Mouse (Mus musculus) midbrain, postnatal 0 days (tissue): ENCODE measurements around the gene Ccdc6. TPM values are rescaled to one million over a fixed set of nuclear protein-coding genes. Genes with fewer than 3 reads are reported as not detected.
A peak's percentile ranks its signal among the peaks of the same experiment; 100 is the strongest.

Source experiments
- ATAC-seq: fragments of 200-750 bp; cut with Nextera tagmentation; 2 replicates; pipeline ENCODE4 v1.8.0; 2017; ENCODE audit warnings: moderate number of reproducible peaks, mild to moderate bottlenecking, moderate TSS enrichment, moderate library complexity; ENCODE audit not compliant: low FRiP score
- DNase-seq: peaks from one replicate; pipeline ENCODE4 v3.0.0-alpha.2; 2015; ENCODE audit warnings: low spot score
- H3K27ac ChIP-seq: fragments of 300-500 bp; sonication (generic); 2 replicates; pipeline ENCODE4 v1.5.1; 2014; ENCODE audit warnings: low read depth, mild to moderate bottlenecking, low read length, mixed read lengths
- H3K27me3 ChIP-seq: fragments of 300-500 bp; sonication (generic); 2 replicates; pipeline ENCODE4 v1.6.1; 2014; ENCODE audit warnings: low read length, control low read depth, mixed read lengths; ENCODE audit not compliant: insufficient read depth
- H3K36me3 ChIP-seq: fragments of 300-500 bp; sonication (generic); 2 replicates; pipeline ENCODE4 v1.6.1; 2014; ENCODE audit warnings: low read length, control low read depth, mixed read lengths; ENCODE audit not compliant: insufficient read depth
- H3K4me1 ChIP-seq: fragments of 300-500 bp; sonication (generic); 2 replicates; pipeline ENCODE4 v1.6.1; 2014; ENCODE audit warnings: mild to moderate bottlenecking, control low read depth, antibody characterized with exemption, low read length, mixed read lengths; ENCODE audit not compliant: insufficient read depth
- H3K4me2 ChIP-seq: fragments of 300-500 bp; sonication (generic); 2 replicates; pipeline ENCODE4 v1.6.1; 2014; ENCODE audit warnings: low read depth, mild to moderate bottlenecking, low read length, mixed read lengths; ENCODE audit not compliant: poor library complexity, severe bottlenecking
- H3K4me3 ChIP-seq: fragments of 300-500 bp; sonication (generic); 2 replicates; pipeline ENCODE4 v1.5.1; 2014; ENCODE audit warnings: low read depth, mild to moderate bottlenecking, low read length, moderate library complexity
- H3K9ac ChIP-seq: fragments of 300-500 bp; sonication (generic); replicated peaks from 2 replicates; pipeline ENCODE4 v1.6.1; 2014; ENCODE audit warnings: mild to moderate bottlenecking, low read length, moderate library complexity, mixed read lengths; ENCODE audit not compliant: poor library complexity, severe bottlenecking
- H3K9me3 ChIP-seq: fragments of 300-500 bp; sonication (generic); 2 replicates; pipeline ENCODE4 v1.6.1; 2016; ENCODE audit warnings: low read length, control low read depth
- CTCF ChIP-seq: IDR thresholded peaks from 2 replicates; pipeline ENCODE4 v1.5.1; 2016; ENCODE audit warnings: antibody characterized with exemption, mild to moderate bottlenecking
- WGBS: fragments of 180-500 bp; shearing (Covaris S2); extraction: QIAGEN DNeasy Blood & Tissue Kit; methylation state at CpG from one replicate; pipeline ENCODE4 v1.1.7; 2014; 5-methylcytosine and 5-hydroxymethylcytosine counted together
- polyA plus RNA-seq: library from polyadenylated mRNA; unstranded; fragments of >200 nt; fragmentation: Nextera tagmentation; extraction: Ambion mirVana; gene quantifications from 2 replicates; pipeline ENCODE4 v1.2.1, GENCODE M21; 2015
- total RNA-seq: library from RNA; depleted of rRNA; stranded (reverse); fragments of >200 nt; gene quantifications from 2 replicates; pipeline ENCODE4 v1.2.3, GENCODE M21; 2014

Gene Ccdc6
- total and polyA plus RNA-seq, 2 experiments from 2014 or later: 28.0 to 43.7 TPM

- no peaks in the 10 kb centered on the region for H3K9me3 ChIP-seq
- no peak overlapping the region for H3K27ac ChIP-seq
- DNase-seq (no peak), ATAC-seq (no peak)
- H3K36me3 ChIP-seq: peaks cover 16% of the 10 kb centered on the region
- no peak overlapping the region for H3K4me3 ChIP-seq
- no peak overlapping the region for H3K9ac ChIP-seq
- 75% methylated on average over 4 of the region's 4 CpGs for WGBS
- TF ChIP-seq CTCF: no peak
- peaks cover 3% of the 10 kb centered on the region; the same call in 1 of the 2 replicates for H3K4me1 ChIP-seq
- H3K4me2 ChIP-seq: no peak overlapping the region
- H3K27me3 ChIP-seq: no peaks in the 10 kb centered on the region
Observed at GRCm38 (mm10) chr10:70150301-70150700, 53.4 kb downstream of the Ccdc6 start.

- H3K36me3 ChIP-seq: peaks cover 21% of the 10 kb centered on the region
- DNase-seq (no peak), ATAC-seq (no peak)
- no peak for TF ChIP-seq CTCF
- no peak overlapping the region for H3K9ac ChIP-seq
- peaks cover 3% of the 10 kb centered on the region; the same call in 1 of the 2 replicates for H3K4me1 ChIP-seq
- no peak overlapping the region for H3K4me3 ChIP-seq
- H3K4me2 ChIP-seq: no peak overlapping the region
- H3K9me3 ChIP-seq: no peaks in the 10 kb centered on the region
- no peak overlapping the region for H3K27ac ChIP-seq
- 88% methylated on average over 10 of the region's 10 CpGs for WGBS
- H3K27me3 ChIP-seq: no peaks in the 10 kb centered on the region
Observed at GRCm38 (mm10) chr10:70151171-70151570, 54.2 kb downstream of the Ccdc6 start.

- peaks cover 3% of the 10 kb centered on the region; the same call in 1 of the 2 replicates for H3K4me1 ChIP-seq
- H3K4me3 ChIP-seq: no peak overlapping the region
- H3K36me3 ChIP-seq: peaks cover 24% of the 10 kb centered on the region
- 50% methylated on average over 12 of the region's 12 CpGs for WGBS
- no peak for ATAC-seq
- no peak for DNase-seq
- no peak overlapping the region for H3K4me2 ChIP-seq
- H3K27ac ChIP-seq: peak overlapping the region; percentile 38; the same call in 1 of the 2 replicates
- no peak for TF ChIP-seq CTCF
- H3K9ac ChIP-seq: no peak overlapping the region
- no peaks in the 10 kb centered on the region for H3K27me3 ChIP-seq
- H3K9me3 ChIP-seq: no peaks in the 10 kb centered on the region
Observed at GRCm38 (mm10) chr10:70152190-70152743, 55.3 kb downstream of the Ccdc6 start.

DNA sequence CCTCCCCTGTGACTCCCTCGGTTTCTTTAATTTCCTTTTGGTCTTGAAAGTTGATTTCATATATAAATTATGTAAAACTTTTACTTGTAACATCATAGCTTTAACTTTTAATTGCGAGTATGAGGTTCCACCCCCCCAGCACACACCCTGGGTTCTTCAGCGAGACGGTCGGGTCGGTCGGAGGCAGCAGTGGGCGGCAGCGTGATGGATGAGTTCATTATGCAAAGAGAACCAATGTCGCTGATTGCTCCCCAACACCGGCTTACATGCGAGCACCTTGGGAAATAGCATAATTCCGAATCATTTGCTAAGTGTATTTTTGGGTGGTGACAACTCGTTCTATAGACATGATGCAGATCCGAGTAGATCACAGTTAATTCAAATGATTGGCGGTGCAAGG lies 56.9 kb downstream of the Ccdc6 start:
- Histone ChIP-seq H3K36me3 (peaks cover 24% of the 10 kb centered on the region), H3K4me1 (peaks cover 3% of the 10 kb centered on the region; the same call in 1 of the 2 replicates), H3K27me3 (no peaks in the 10 kb centered on the region), H3K4me2 (no peak overlapping the region), H3K9ac (no peak overlapping the region), H3K27ac (no peak overlapping the region), H3K4me3 (no peak overlapping the region), H3K9me3 (no peaks in the 10 kb centered on the region)
- 82% methylated on average over 16 of the region's 16 CpGs for WGBS
- TF ChIP-seq CTCF: no peak
- ATAC-seq (no peak), DNase-seq (no peak)

DNA sequence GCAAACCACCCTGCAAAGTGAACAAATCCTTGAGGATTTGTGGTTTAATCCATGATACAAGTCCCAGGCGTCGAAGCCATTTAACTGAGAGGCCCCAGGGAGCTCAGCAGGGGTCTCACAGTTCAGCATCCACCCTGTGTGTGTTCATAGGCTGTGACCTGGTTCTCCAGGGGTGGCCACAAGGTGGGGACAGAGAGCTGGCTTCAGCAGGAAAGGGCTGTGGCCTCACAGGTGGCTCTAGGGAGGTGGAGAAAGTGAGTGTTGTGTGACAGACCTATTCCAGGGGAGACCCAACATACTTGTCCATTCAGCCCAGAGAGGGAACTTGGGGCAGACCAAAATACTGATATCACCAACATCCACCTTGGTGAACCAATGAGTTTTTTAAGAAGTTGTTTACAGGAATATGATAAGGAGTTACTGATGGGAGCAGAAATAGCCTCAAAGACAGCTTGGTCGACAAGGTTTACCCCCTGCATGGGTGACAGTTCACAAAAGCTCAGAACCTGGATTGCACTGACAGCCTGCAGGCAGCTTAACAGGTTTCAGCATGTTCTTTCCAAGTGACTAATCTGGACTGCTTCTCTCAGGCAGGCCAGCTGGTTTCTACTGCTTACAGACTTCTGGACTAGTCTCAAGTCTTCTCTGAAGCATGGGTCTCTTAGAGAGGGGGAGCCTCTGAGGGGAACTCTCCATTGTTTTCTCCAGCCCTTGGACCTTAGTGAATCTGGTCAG lies 59.7 kb downstream of the Ccdc6 start:
- no peak overlapping the region for H3K9ac ChIP-seq
- peaks cover 17% of the 10 kb centered on the region for H3K36me3 ChIP-seq
- H3K4me1 ChIP-seq: peaks cover 3% of the 10 kb centered on the region; the same call in 1 of the 2 replicates
- H3K27ac ChIP-seq: no peak overlapping the region
- H3K27me3 ChIP-seq: no peaks in the 10 kb centered on the region
- DNase-seq (no peak), ATAC-seq (no peak)
- H3K4me3 ChIP-seq: no peak overlapping the region
- no peak overlapping the region for H3K4me2 ChIP-seq
- no peaks in the 10 kb centered on the region for H3K9me3 ChIP-seq
- peak; percentile 53 for TF ChIP-seq CTCF
- 65% methylated on average over 3 of the region's 3 CpGs for WGBS

GRCm38 (mm10) chr10:70159651-70160320 lies 62.9 kb downstream of the Ccdc6 start:
- H3K27ac ChIP-seq: no peak overlapping the region
- H3K4me3 ChIP-seq: no peak overlapping the region
- 0 out of 2 replicates have a peak, but pooled peaks cover 4% of the 10 kb centered on the region for H3K4me1 ChIP-seq
- H3K9me3 ChIP-seq: no peaks in the 10 kb centered on the region
- no peak overlapping the region for H3K4me2 ChIP-seq
- no peak overlapping the region for H3K9ac ChIP-seq
- H3K36me3 ChIP-seq: peaks cover 16% of the 10 kb centered on the region
- TF ChIP-seq CTCF: no peak
- ATAC-seq: no peak
- H3K27me3 ChIP-seq: no peaks in the 10 kb centered on the region
- 67% methylated on average over 12 of the region's 12 CpGs for WGBS
- DNase-seq: no peak
